Mouse (Mus musculus) CD4-positive, CD25-positive, alpha-beta regulatory T cell, adult 4 months (primary cell): Measurements from ENCODE around the gene Atad1. TPM values are rescaled to one million over a fixed set of nuclear protein-coding genes. Genes with fewer than 3 reads are reported as not detected.
"Not testable (repeated sequence)": the region's sequence is repeated elsewhere in the genome, so short reads cannot be mapped to it uniquely, and the experiment has no call there.

Source experiments
- ATAC-seq: one replicate; pipeline ENCODE4 v1.8.0; 2017
- polyA plus RNA-seq, 2 experiments: library from polyadenylated mRNA; unstranded; fragments of 100-300 nt; shearing (Covaris generic); gene quantifications; one replicate each; pipeline ENCODE4 v1.2.1; 2017

Atad1 gene
- polyA plus RNA-seq = 10 to 100 TPM; 85.5 to 94.9 TPM

GRCm38 (mm10) chr19:32739686-32740085 lies at the start of gene Atad1:
Atad1 (minus strand) TSS chr19:32739786.
- ATAC-seq = no peak

DNA sequence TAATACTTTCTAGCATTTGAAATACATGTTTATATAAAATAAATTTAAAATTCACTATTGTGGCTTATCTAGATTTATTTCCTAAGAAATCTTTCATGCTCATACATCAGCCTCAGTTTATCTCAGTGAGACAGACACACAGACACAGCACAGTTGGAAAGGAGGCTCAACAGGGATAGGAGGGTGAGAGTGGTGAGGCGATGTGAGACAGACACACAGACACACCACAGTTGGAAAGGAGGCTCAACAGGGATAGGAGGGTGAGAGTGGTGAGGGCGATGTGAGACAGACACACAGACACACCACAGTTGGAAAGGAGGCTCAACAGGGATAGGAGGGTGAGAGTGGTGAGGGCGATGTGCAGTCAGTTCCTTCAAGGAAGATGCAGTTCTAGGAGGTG lies 48.4 kb upstream of the Atad1 start:
- ATAC-seq = not testable (repeated sequence)

DNA sequence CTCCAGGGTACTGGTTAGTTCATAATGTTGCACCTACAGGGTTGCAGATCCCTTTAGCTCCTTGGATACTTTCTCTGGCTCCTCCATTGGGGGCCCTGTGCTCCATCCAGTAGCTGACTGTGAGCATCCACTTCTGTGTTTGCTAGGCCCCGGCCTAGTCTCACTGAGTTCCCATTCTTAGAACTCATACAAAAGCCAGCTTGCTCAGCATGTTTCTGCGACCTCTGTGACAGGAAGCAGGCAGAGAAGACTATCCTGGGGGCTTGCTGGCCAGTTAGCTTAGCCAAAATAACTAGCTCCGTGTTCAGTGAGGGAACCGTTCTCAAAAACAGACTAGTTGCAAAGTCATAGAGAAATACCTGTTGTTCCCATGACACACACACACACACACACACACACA lies 47.8 kb upstream of the Atad1 start:
- ATAC-seq = not testable (repeated sequence)

DNA sequence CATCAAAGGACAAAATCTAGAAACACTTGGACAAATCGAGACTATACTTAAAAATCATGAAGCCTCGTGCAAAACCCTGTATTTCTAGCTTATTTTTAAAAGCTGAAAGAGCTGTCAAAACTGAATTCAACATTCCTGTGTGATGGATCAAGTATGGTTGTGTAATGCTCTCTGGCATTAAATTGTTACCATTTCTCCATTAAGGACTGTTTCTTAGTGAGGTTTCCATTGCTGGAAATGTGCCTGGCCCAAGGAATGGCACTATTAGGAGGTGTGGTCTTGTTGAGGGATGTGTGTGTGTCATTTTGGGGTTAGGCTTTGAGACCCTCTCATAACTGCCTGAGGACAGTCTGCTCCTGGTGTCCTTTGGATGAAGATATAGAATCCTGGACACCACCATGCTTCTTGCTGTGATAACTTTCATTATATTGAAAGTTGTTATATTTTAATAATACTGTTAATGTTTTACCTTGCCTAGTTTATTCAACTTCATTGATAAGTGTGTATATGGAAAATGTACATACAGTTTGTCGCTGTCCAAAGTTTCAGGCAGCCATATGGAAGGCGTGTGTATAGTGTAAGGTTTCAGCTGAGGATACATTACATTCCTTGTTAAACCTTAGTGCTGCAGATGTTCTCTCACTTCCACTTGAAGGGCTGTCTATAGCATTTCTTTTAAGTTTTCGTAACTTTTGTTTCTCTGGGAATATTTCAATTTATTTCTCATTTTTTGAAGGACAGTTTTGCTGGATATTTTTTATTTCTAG lies 41.9 kb upstream of the Atad1 start:
- no peak for ATAC-seq

GRCm38 (mm10) chr19:32779131-32779530 lies 39.5 kb upstream of the Atad1 start:
- ATAC-seq = no peak

- no peak for ATAC-seq
Observed at GRCm38 (mm10) chr19:32778411-32778810, 38.8 kb upstream of the Atad1 start.

DNA sequence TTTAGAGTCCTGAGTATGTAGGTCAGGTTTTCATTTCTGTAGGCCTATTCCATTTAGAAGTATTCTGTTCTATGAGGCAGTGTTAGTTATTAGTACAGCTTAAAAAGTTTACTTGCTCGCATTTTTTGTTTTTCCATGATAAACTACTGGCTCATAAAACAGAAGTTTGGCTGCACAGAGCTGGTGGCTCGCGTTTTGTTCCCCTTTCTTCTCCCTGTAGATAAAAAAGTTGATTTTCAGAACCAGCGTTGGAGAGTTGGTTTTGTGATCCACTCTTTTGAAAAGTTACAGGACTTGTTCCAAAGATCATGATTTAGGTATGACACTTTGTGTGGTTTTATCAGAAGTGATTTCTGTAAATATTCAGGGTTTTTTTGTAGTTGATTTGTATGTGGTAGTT lies 22.9 kb upstream of the Atad1 start:
- ATAC-seq = no peak

DNA sequence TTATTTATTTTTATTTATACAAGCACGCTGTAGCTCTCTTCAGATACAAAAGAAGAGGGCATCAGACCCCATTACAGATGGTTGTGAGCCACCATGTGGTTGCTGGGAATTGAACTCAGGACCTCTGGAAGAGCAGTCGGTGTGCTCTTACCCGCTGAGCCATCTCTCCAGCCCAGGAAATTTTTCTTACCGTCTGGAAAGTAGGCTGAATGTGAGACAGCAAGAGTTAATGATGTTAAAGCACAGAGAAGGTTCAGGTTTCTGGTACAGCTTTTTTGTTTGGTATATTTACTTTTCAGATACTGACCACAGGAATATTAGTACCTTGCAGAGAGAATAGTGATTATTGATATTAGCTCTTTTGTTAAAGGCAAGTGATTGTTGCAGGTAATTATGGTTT lies 21.6 kb upstream of the Atad1 start:
- ATAC-seq = no peak

GRCm38 (mm10) chr19:32760499-32760898 lies 20.9 kb upstream of the Atad1 start:
- ATAC-seq = no peak

- ATAC-seq = no peak
Observed at GRCm38 (mm10) chr19:32759357-32760024, 19.9 kb upstream of the Atad1 start.

DNA sequence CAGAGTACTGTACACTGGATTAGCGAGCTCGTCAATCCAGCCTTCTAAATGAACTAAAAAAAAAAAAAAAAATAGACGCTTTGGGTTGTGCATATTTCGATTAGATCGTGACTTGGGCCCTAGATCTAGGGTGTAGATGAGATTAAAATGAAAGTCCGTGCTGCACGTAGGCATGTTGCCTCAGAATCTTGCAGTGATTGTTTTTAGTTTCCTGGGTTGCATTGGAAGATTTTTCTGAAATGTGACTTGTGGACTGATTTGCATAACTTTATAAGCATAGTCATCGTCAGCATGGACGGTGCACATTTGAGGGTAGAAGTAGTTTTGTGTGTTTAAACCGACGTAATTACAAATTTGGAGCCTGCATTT lies 19.2 kb upstream of the Atad1 start:
- ATAC-seq = no peak

- ATAC-seq = peak; percentile 3
Observed at GRCm38 (mm10) chr19:32757831-32758792, 18.5 kb upstream of the Atad1 start.

- ATAC-seq = peak; percentile 47
Observed at GRCm38 (mm10) chr19:32756900-32757725, 17.5 kb upstream of the Atad1 start, which contains the start of gene Pten. Pten (plus strand) TSS chr19:32757497.

DNA sequence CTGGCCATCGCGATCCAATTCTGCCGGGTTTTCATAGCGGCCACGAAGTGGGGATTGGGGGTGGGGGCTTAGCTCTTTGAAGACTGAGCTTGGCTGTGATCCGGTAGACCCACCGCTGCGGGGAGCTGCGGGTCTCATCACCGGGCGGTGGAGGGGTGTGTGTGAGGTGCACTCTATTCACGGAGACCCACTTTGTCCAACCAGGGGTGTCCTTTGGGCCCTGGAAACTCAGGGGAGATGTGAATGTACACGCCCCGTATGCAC lies 17.0 kb upstream of the Atad1 start:
- ATAC-seq = peak; percentile 30

- peak; percentile 56 for ATAC-seq
Observed at GRCm38 (mm10) chr19:32755792-32756635, 16.4 kb upstream of the Atad1 start.

DNA sequence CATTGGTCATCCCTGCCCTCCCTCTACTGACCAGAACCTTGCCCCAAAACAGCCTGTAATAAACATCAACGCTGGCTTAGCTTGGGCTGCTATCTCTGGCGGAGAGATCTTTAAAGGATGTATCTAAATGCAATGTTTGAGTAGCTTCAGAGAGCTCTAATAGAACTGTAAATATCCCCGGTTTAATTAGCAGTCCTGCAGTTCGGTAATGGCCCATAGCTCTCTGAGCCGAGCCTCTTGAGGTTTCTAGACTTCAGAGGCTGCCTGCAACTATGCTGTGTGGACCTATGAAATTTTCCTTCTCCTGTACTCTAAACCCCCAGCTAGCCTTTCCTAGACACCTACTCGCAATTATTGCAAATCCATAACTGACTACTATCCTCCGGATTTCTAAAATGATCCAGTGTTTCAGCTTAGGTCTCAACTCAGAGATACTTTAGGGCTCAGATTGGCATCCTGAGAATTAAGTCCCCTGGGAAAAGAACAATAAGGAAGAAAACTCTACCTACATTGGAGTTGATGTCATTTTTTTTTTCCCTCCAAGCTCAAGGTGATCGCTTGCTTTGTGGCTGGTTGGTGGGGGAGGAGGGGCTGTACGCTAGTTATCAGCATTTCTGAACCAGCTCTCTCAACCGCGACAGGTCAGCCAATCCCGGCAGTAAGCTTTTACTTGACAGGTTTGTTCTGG lies 15.7 kb upstream of the Atad1 start:
- ATAC-seq = no peak

- ATAC-seq = no peak
Observed at GRCm38 (mm10) chr19:32754188-32755000, 14.8 kb upstream of the Atad1 start.

DNA sequence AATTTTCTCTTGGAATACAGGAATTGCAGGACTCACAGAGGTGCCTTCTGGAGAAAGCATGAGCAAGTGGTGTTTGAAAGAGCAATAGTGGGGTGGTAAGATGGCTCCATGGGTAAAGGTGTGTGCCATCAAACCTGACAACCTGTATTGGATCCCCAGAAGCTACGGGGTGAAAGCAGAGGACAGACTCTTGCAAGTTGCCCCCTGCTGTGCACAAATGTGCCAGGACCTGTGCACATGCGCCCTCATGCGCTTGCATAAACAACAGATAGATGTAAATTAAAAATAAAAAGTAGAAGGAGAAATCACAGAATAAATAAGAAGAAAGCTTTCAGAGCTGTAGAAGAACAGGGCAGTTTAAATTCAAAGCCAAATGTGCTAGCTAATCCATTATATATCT lies 13.8 kb upstream of the Atad1 start:
- no peak for ATAC-seq

- no peak for ATAC-seq
Observed at GRCm38 (mm10) chr19:32752357-32752756, 12.8 kb upstream of the Atad1 start.

GRCm38 (mm10) chr19:32749425-32749824 lies 9.8 kb upstream of the Atad1 start:
- ATAC-seq = peak; percentile 58
